Mouse (Mus musculus): ENCODE measurements around the gene Tagap.

The Tagap gene

GRCm38 (mm10) chr17:7925413-7926160 is at the start of gene Tagap:
Gene Tagap, plus strand, starts transcription at chr17:7926000.
- in situ Hi-C loops (cut with MboI; ENCODE audit: low sequenced_read_pairs), result loop anchor here (5.0 kb wide), 1 partner anchor 43 kb away; no protein-coding TSS in a partner anchor

GRCm38 (mm10) chr17:7876541-7876940 is 49.3 kb upstream of the Tagap start:
- in situ Hi-C loops (cut with MboI; ENCODE audit: low sequenced_read_pairs), result no loop called here

- in situ Hi-C loops (cut with MboI; ENCODE audit: low sequenced_read_pairs), result no loop called here
These were observed 48.5 kb upstream of the Tagap start for GRCm38 (mm10) chr17:7877191-7877764.

GRCm38 (mm10) chr17:7877878-7878277 is 47.9 kb upstream of the Tagap start:
- in situ Hi-C loops (cut with MboI; ENCODE audit: low sequenced_read_pairs), result no loop called here

- in situ Hi-C loops (cut with MboI; ENCODE audit: low sequenced_read_pairs), result no loop called here
These were observed 46.3 kb upstream of the Tagap start for GRCm38 (mm10) chr17:7879529-7879928.

- in situ Hi-C loops (cut with MboI; ENCODE audit: low sequenced_read_pairs), result loop anchor here (5.0 kb wide), 1 partner anchor 44 kb away; the partner anchor contains the start of gene Tagap
These were observed 42.7 kb upstream of the Tagap start for GRCm38 (mm10) chr17:7883126-7883525.

- in situ Hi-C loops (cut with MboI; ENCODE audit: low sequenced_read_pairs), result loop anchor here (5.0 kb wide), 1 partner anchor 43 kb away; the partner anchor contains the start of gene Tagap
These were observed 41.2 kb upstream of the Tagap start for GRCm38 (mm10) chr17:7884606-7885005.

GRCm38 (mm10) chr17:7887071-7887815 is 38.6 kb upstream of the Tagap start:
- in situ Hi-C loops (cut with MboI; ENCODE audit: low sequenced_read_pairs), result no loop called here

GRCm38 (mm10) chr17:7888291-7888690 is 37.5 kb upstream of the Tagap start:
- in situ Hi-C loops (cut with MboI; ENCODE audit: low sequenced_read_pairs), result no loop called here

- in situ Hi-C loops (cut with MboI; ENCODE audit: low sequenced_read_pairs), result no loop called here
These were observed 36.8 kb upstream of the Tagap start for GRCm38 (mm10) chr17:7889026-7889425.

GRCm38 (mm10) chr17:7892676-7893075 is 33.1 kb upstream of the Tagap start:
- in situ Hi-C loops (cut with MboI; ENCODE audit: low sequenced_read_pairs), result no loop called here

- in situ Hi-C loops (cut with MboI; ENCODE audit: low sequenced_read_pairs), result no loop called here
These were observed 31.7 kb upstream of the Tagap start for GRCm38 (mm10) chr17:7894094-7894493.

GRCm38 (mm10) chr17:7896047-7896635 is 29.7 kb upstream of the Tagap start:
- in situ Hi-C loops (cut with MboI; ENCODE audit: low sequenced_read_pairs), result no loop called here

- in situ Hi-C loops (cut with MboI; ENCODE audit: low sequenced_read_pairs), result no loop called here
These were observed 28.7 kb upstream of the Tagap start for GRCm38 (mm10) chr17:7897120-7897519.

GRCm38 (mm10) chr17:7897756-7898155 is 28.0 kb upstream of the Tagap start:
- in situ Hi-C loops (cut with MboI; ENCODE audit: low sequenced_read_pairs), result no loop called here

GRCm38 (mm10) chr17:7899233-7899632 is 26.6 kb upstream of the Tagap start:
- in situ Hi-C loops (cut with MboI; ENCODE audit: low sequenced_read_pairs), result no loop called here

GRCm38 (mm10) chr17:7899961-7900360 is 25.8 kb upstream of the Tagap start:
- in situ Hi-C loops (cut with MboI; ENCODE audit: low sequenced_read_pairs), result no loop called here

- in situ Hi-C loops (cut with MboI; ENCODE audit: low sequenced_read_pairs), result no loop called here
These were observed 24.3 kb upstream of the Tagap start for GRCm38 (mm10) chr17:7901536-7901935.

- in situ Hi-C loops (cut with MboI; ENCODE audit: low sequenced_read_pairs), result no loop called here
These were observed 23.4 kb upstream of the Tagap start for GRCm38 (mm10) chr17:7902362-7902761.

GRCm38 (mm10) chr17:7904992-7905391 is 20.8 kb upstream of the Tagap start:
- in situ Hi-C loops (cut with MboI; ENCODE audit: low sequenced_read_pairs), result no loop called here
